Mouse (Mus musculus) hindbrain, postnatal 0 days (tissue): ENCODE measurements around the gene Gm20388. TPM values are rescaled to one million over a fixed set of nuclear protein-coding genes. Genes with fewer than 3 reads are reported as not detected.

Source experiments
- ATAC-seq: fragments of 200-750 bp; cut with Nextera tagmentation; 2 replicates; pipeline ENCODE4 v1.8.0; 2017; ENCODE audit warnings: mild to moderate bottlenecking, moderate TSS enrichment, moderate library complexity
- DNase-seq: peaks from one replicate; pipeline ENCODE4 v3.0.0-alpha.2; 2015; ENCODE audit warnings: low spot score
- H3K27ac ChIP-seq: fragments of 300-500 bp; sonication (generic); 2 replicates; pipeline ENCODE4 v1.5.1; 2014; ENCODE audit warnings: mild to moderate bottlenecking
- H3K27me3 ChIP-seq: fragments of 300-500 bp; sonication (generic); 2 replicates; pipeline ENCODE4 v1.6.1; 2014; ENCODE audit warnings: low read length, mixed read lengths; ENCODE audit not compliant: insufficient read depth
- H3K36me3 ChIP-seq: fragments of 300-500 bp; sonication (generic); 2 replicates; pipeline ENCODE4 v1.6.1; 2014; ENCODE audit warnings: low read length, mixed read lengths; ENCODE audit not compliant: insufficient read depth
- H3K4me1 ChIP-seq: fragments of 300-500 bp; sonication (generic); 2 replicates; pipeline ENCODE4 v1.6.1; 2014; ENCODE audit warnings: antibody characterized with exemption, low read length, mixed read lengths; ENCODE audit not compliant: insufficient read depth
- H3K4me2 ChIP-seq: fragments of 300-500 bp; sonication (generic); 2 replicates; pipeline ENCODE4 v1.6.1; 2014; ENCODE audit warnings: low read depth, mild to moderate bottlenecking, low read length, moderate library complexity, mixed read lengths
- H3K4me3 ChIP-seq: fragments of 300-500 bp; sonication (generic); 2 replicates; pipeline ENCODE4 v1.5.1; 2014; ENCODE audit warnings: low read length
- H3K9ac ChIP-seq: fragments of 300-500 bp; sonication (generic); replicated peaks from 2 replicates; pipeline ENCODE4 v1.6.1; 2014; ENCODE audit warnings: mild to moderate bottlenecking, low read length, moderate library complexity, mixed read lengths
- H3K9me3 ChIP-seq: fragments of 300-500 bp; sonication (generic); 2 replicates; pipeline ENCODE4 v1.6.1; 2016; ENCODE audit warnings: low read length, mixed read lengths
- CTCF ChIP-seq: IDR thresholded peaks from 2 replicates; pipeline ENCODE4 v1.5.1; 2016; ENCODE audit warnings: antibody characterized with exemption, control low read depth, low read depth
- WGBS: fragments of 180-500 bp; shearing (Covaris S2); extraction: QIAGEN DNeasy Blood & Tissue Kit; methylation state at CpG from one replicate; pipeline ENCODE4 v1.1.7; 2014; 5-methylcytosine and 5-hydroxymethylcytosine counted together
- polyA plus RNA-seq: library from polyadenylated mRNA; unstranded; fragments of >200 nt; fragmentation: Nextera tagmentation; extraction: Ambion mirVana; gene quantifications from 2 replicates; pipeline ENCODE4 v1.2.1, GENCODE M21; 2015
- total RNA-seq: library from RNA; depleted of rRNA; stranded (reverse); fragments of >200 nt; gene quantifications from 2 replicates; pipeline ENCODE4 v1.2.3, GENCODE M21; 2014

Gm20388 gene
- total and polyA plus RNA-seq, 2 experiments from 2014 or later = 71.3 TPM; not detected in 1

- ATAC-seq (no peak), DNase-seq (no peak)
- H3K4me1 ChIP-seq = no peaks in the 10 kb centered on the region
- H3K4me2 ChIP-seq = no peak overlapping the region
- H3K27ac ChIP-seq = no peak overlapping the region
- no peaks in the 10 kb centered on the region for H3K36me3 ChIP-seq
- no peak overlapping the region for H3K4me3 ChIP-seq
- 27% methylated on average over 13 of the region's 13 CpGs for WGBS
- H3K9ac ChIP-seq = no peak overlapping the region
- no peaks in the 10 kb centered on the region for H3K9me3 ChIP-seq
- peaks cover 6% of the 10 kb centered on the region for H3K27me3 ChIP-seq
- TF ChIP-seq CTCF = no peak
These were observed 12.7 kb upstream of the Gm20388 start for GRCm38 (mm10) chr8:119897933-119898332.

DNA sequence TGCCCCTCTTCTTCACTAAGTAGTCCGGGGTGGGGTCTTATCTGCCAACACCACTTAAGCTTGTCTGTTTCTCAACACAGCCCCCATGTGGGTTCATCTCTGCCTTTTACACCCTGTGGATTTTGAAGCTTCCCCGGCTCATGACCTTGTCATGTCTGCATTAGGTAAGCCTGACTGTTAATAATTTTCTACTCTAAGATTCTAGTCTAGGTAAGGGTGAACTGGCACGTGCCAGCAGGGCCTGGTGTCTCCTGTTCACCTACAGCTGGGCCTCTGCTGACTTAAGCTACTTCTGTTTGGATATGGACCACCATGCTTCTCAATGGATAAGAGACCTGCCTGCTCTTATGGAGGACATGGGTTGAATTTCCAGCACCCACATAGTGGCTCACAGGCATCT is 9.3 kb upstream of the Gm20388 start:
- H3K4me2 ChIP-seq = no peak overlapping the region
- H3K4me3 ChIP-seq = no peak overlapping the region
- H3K27ac ChIP-seq = no peak overlapping the region
- no peaks in the 10 kb centered on the region for H3K9me3 ChIP-seq
- no peak overlapping the region for H3K9ac ChIP-seq
- peaks cover 6% of the 10 kb centered on the region for H3K27me3 ChIP-seq
- no peaks in the 10 kb centered on the region for H3K36me3 ChIP-seq
- DNase-seq = no peak
- WGBS = 81% methylated on average over 3 of the region's 3 CpGs
- no peaks in the 10 kb centered on the region for H3K4me1 ChIP-seq
- ATAC-seq = no peak
- TF ChIP-seq CTCF = no peak

- Histone ChIP-seq H3K9me3 (no peaks in the 10 kb centered on the region), H3K27ac (no peak overlapping the region), H3K4me2 (no peak overlapping the region), H3K4me1 (no peaks in the 10 kb centered on the region), H3K36me3 (no peaks in the 10 kb centered on the region), H3K9ac (no peak overlapping the region), H3K4me3 (no peak overlapping the region), H3K27me3 (peaks cover 5% of the 10 kb centered on the region)
- 72% methylated on average over 8 of the region's 8 CpGs for WGBS
- ATAC-seq (no peak), DNase-seq (no peak)
- no peak for TF ChIP-seq CTCF
These were observed 8.7 kb upstream of the Gm20388 start for GRCm38 (mm10) chr8:119901952-119902351.

DNA sequence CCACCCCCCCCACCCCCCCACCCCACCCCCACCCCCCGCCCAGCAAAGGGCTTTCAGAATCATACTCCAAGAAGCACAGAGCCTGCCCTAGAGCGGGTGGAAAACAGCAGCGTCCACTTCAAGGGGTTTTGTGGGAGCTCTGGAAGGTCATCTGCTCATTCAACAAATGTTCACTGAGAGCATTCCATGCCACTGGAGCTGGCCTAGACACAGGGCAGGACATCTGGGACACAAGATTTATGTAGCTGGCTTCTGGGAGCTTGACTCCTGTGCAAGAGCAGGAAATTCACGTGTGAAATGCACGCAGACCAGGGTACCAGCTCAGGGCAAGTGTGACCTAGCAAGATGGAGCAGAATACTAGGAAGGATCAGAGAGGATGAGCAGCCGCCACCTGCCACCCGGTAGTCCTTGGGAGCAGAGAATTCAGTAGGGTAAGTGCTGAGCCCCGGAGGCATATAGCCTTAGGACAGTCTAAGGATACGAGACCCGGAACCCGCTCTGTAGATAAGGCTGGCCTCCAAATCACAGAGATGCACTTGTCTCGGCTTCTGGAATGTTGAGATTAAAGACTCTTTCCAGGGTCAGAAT is 6.2 kb upstream of the Gm20388 start:
- Histone ChIP-seq H3K9ac (no peak overlapping the region), H3K4me3 (no peak overlapping the region), H3K36me3 (no peaks in the 10 kb centered on the region), H3K27me3 (no peaks in the 10 kb centered on the region), H3K4me2 (no peak overlapping the region), H3K4me1 (no peaks in the 10 kb centered on the region), H3K27ac (no peak overlapping the region), H3K9me3 (no peaks in the 10 kb centered on the region)
- DNase-seq = no peak
- no peak for ATAC-seq
- WGBS = 57% methylated on average over 12 of the region's 12 CpGs
- TF ChIP-seq CTCF = no peak

DNA sequence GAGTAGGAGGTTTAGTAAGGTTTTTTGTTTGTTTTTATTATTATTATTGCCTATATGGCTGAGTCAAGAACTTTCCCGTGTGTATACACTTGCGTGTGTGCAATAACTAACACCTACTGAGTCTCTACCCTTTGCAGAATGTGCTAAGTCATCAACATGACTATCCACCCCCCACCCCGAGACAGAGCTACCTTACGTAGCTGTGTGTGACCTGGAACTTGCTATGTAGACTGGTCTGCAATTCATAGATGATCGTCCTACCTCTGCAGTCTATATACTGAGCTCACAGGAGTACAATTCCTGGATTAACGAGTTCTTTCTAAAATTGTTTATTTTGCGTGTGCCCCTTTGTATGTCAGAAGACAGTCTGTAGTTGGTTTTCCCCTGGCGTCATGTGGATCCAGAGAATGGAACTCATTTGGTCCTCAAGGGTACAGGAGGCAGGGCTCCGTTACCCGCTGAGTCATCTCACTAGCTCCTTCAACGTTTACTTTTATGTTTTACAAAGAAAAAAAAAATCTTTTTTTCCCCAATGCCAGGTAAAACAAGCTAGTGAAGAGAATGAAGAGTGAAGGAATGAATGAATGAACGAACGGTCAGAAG is 596 bp upstream of the Gm20388 start, which contains the start of gene Usp10:
Gene Usp10, plus strand, starts transcription at position 417 of the 603 bp plus-strand sequence.
- DNase-seq (peak; percentile 31), ATAC-seq (peak; percentile 0; the same call in 1 of the 2 replicates)
- H3K4me1 ChIP-seq = peaks cover 23% of the 10 kb centered on the region
- H3K9ac ChIP-seq = peak within 1 kb of the TSS; percentile 78
- no peaks in the 10 kb centered on the region for H3K36me3 ChIP-seq
- peak within 1 kb of the TSS; percentile 87 for H3K4me2 ChIP-seq
- 16% methylated on average over 13 of the region's 13 CpGs for WGBS
- H3K27me3 ChIP-seq = no peaks in the 10 kb centered on the region
- H3K27ac ChIP-seq = peak within 1 kb of the TSS; percentile 94
- TF ChIP-seq CTCF = no peak
- H3K9me3 ChIP-seq = no peaks in the 10 kb centered on the region
- peak within 1 kb of the TSS; percentile 77 for H3K4me3 ChIP-seq

- no peak for TF ChIP-seq CTCF
- Histone ChIP-seq H3K9ac (peak overlapping the region; percentile 78), H3K27ac (peak overlapping the region; percentile 94), H3K4me2 (peak overlapping the region; percentile 87), H3K36me3 (no peaks in the 10 kb centered on the region), H3K4me3 (peak overlapping the region; percentile 77), H3K27me3 (no peaks in the 10 kb centered on the region), H3K9me3 (no peaks in the 10 kb centered on the region), H3K4me1 (peaks cover 25% of the 10 kb centered on the region)
- peak; percentile 68 for ATAC-seq
- under 1% methylated on average over 30 of the region's 30 CpGs for WGBS
- no peak for DNase-seq
These were observed 769 bp downstream of the Gm20388 start for GRCm38 (mm10) chr8:119911258-119911962.
